Mouse (Mus musculus): Measurements from ENCODE around the gene Espn. TPM values are rescaled to one million over a fixed set of nuclear protein-coding genes. Genes with fewer than 3 reads are reported as not detected.
A peak's percentile ranks its signal among the peaks of the same experiment; 100 is the strongest.

The Espn gene
- total and polyA plus RNA-seq, 3 experiments: 5.0 to 19.6 TPM; not detected in 1

- Histone ChIP-seq H3K27me3 (ENCODE audit: control insufficient read depth in 1 of 2, insufficient read depth in 2 of 2, low read length in 2 of 2) (no peaks in the 10 kb centered on the region), H3K4me1 (ENCODE audit: control insufficient read depth in 1 of 2, insufficient read depth in 2 of 2, low read length in 2 of 2) (peaks cover 0 to 9% of the 10 kb centered on the region in 2 experiments; a peak in 2 of 4 replicates)
- DNase-seq (ENCODE audit: low read depth, low spot score): peak; percentile 61
Measured at GRCm38 (mm10) chr4:152134507-152134906, 17.7 kb downstream of the Espn start.

GRCm38 (mm10) chr4:152133213-152133612 is 19.0 kb downstream of the Espn start:
- Histone ChIP-seq H3K79me2 (ENCODE audit: control insufficient read depth, insufficient read depth, low read length, poor library complexity) (no peaks in the 10 kb centered on the region; the same call in 1 of the 2 replicates), H3K4me1 (ENCODE audit: control insufficient read depth in 1 of 2, insufficient read depth in 2 of 2, low read length in 2 of 2) (peaks cover 0 to 4% of the 10 kb centered on the region in 2 experiments; a peak in 2 of 4 replicates)
- DNase-seq (ENCODE audit: low read depth, low spot score): no peak

More at GRCm38 (mm10) chr4:152134507-152134906, 17.7 kb downstream of the Espn start:
- H3K27ac ChIP-seq (ENCODE audit: control insufficient read depth, low read depth, low read length): no peak overlapping the region
- no peak overlapping the region for H3K4me3 ChIP-seq (ENCODE audit: control insufficient read depth in 1 of 2, insufficient read depth in 1 of 2, low read depth in 2 of 2, low read length in 2 of 2)
- H3K79me2 ChIP-seq (ENCODE audit: control insufficient read depth, insufficient read depth, low read length, poor library complexity): no peaks in the 10 kb centered on the region; the same call in 1 of the 2 replicates
- H3K36me3 ChIP-seq (ENCODE audit: control insufficient read depth in 1 of 2, insufficient read depth in 2 of 2, low read length in 2 of 2): no peaks in the 10 kb centered on the region; a peak in 1 of 4 replicates
- TF ChIP-seq ZC3H11A (IDR thresholded peaks at IDR 0.05; ENCODE audit: low read depth, low read length) (no peak), POLR2AphosphoS2 (IDR thresholded peaks at IDR 0.05; ENCODE audit: low read length) (no peak), MEF2A (IDR thresholded peaks at IDR 0.05; ENCODE audit: extremely low read depth, insufficient replicate concordance, low read depth, low read length, poor library complexity, severe bottlenecking) (no peak), BHLHE40 (IDR thresholded peaks at IDR 0.05; ENCODE audit: borderline replicate concordance, low read depth, low read length) (no peak), RAD21 (IDR thresholded peaks at IDR 0.05; ENCODE audit: low read depth, low read length) (peak; percentile 43), ZNF384 (IDR thresholded peaks at IDR 0.05; ENCODE audit: low read depth, low read length) (no peak), SMC3 (IDR thresholded peaks at IDR 0.05; ENCODE audit: low read depth, low read length) (peak; percentile 27; the same call in 1 of the 2 replicates), GABPA (IDR thresholded peaks at IDR 0.05; ENCODE audit: low read depth, low read length) (no peak), ELF1 (IDR thresholded peaks at IDR 0.05; ENCODE audit: low read depth, low read length) (no peak), CTCF (IDR thresholded peaks at IDR 0.05 in 2 of 3, conservative IDR thresholded peaks at IDR 0.05 in 1 of 3; ENCODE audit: control insufficient read depth in 1 of 3, insufficient read depth in 1 of 3, low read depth in 2 of 3, low read length in 3 of 3, poor library complexity in 1 of 3, severe bottlenecking in 1 of 3) (peak; percentile 77 to 96 (median 79)), JUND (IDR thresholded peaks at IDR 0.05; ENCODE audit: low read depth, low read length) (no peak), NRF1 (IDR thresholded peaks at IDR 0.05; ENCODE audit: insufficient read depth, low read depth, low read length, poor library complexity, severe bottlenecking) (no peak), NELFE (IDR thresholded peaks at IDR 0.05; ENCODE audit: low read depth, low read length) (no peak), RCOR1 (IDR thresholded peaks at IDR 0.05; ENCODE audit: low read depth, low read length) (no peak)
- H3K9ac ChIP-seq (ENCODE audit: control insufficient read depth, low read depth, low read length, poor library complexity, severe bottlenecking): no peak overlapping the region
- H3K9me3 ChIP-seq (replicated peaks; ENCODE audit: insufficient read depth, low read length): no peaks in the 10 kb centered on the region

More at GRCm38 (mm10) chr4:152133213-152133612, 19.0 kb downstream of the Espn start:
- no peak overlapping the region for H3K9ac ChIP-seq (ENCODE audit: control insufficient read depth, low read depth, low read length, poor library complexity, severe bottlenecking)
- H3K4me3 ChIP-seq (ENCODE audit: control insufficient read depth in 1 of 2, insufficient read depth in 1 of 2, low read depth in 2 of 2, low read length in 2 of 2): no peak overlapping the region
- no peak overlapping the region for H3K27ac ChIP-seq (ENCODE audit: control insufficient read depth, low read depth, low read length)
- TF ChIP-seq UBTF (IDR thresholded peaks at IDR 0.05; ENCODE audit: borderline replicate concordance, insufficient read depth, low read depth, low read length) (no peak), ELF1 (IDR thresholded peaks at IDR 0.05; ENCODE audit: low read depth, low read length) (no peak), MEF2A (IDR thresholded peaks at IDR 0.05; ENCODE audit: extremely low read depth, insufficient replicate concordance, low read depth, low read length, poor library complexity, severe bottlenecking) (no peak), ETS1 (IDR thresholded peaks at IDR 0.05; ENCODE audit: low read depth, low read length) (no peak), EP300 (IDR thresholded peaks at IDR 0.05; ENCODE audit: low read depth in 1 of 2, low read length in 2 of 2) (no peak)
- H3K9me3 ChIP-seq (replicated peaks; ENCODE audit: insufficient read depth, low read length): no peaks in the 10 kb centered on the region
- H3K36me3 ChIP-seq (ENCODE audit: control insufficient read depth in 1 of 2, insufficient read depth in 2 of 2, low read length in 2 of 2): no peaks in the 10 kb centered on the region; a peak in 1 of 4 replicates
- H3K27me3 ChIP-seq (ENCODE audit: control insufficient read depth in 1 of 2, insufficient read depth in 2 of 2, low read length in 2 of 2): no peaks in the 10 kb centered on the region

Data from MEL (cell line).